Mouse (Mus musculus) cortical plate, adult 2 months (tissue): ENCODE data around the gene Rcbtb2. TPM values are rescaled to one million over a fixed set of nuclear protein-coding genes. Genes with fewer than 3 reads are reported as not detected.

Experiments used
- H3K27ac ChIP-seq: fragments of 200-500 bp; 2 replicates; pipeline ENCODE4 v1.5.1; 2012; ENCODE audit warnings: low read length, control low read depth, inconsistent platforms; ENCODE audit not compliant: insufficient read depth
- H3K4me1 ChIP-seq: fragments of 200-500 bp; 2 replicates; pipeline ENCODE4 v1.6.1; 2011; ENCODE audit warnings: low read length; ENCODE audit not compliant: control insufficient read depth, insufficient read depth
- H3K4me3 ChIP-seq: fragments of 200-500 bp; 2 replicates; pipeline ENCODE4 v1.5.1; 2011; ENCODE audit warnings: mild to moderate bottlenecking, low read length, control low read depth; ENCODE audit not compliant: insufficient read depth
- CTCF ChIP-seq: fragments of 200-500 bp; IDR thresholded peaks from 2 replicates; pipeline ENCODE4 v1.5.1; 2011; ENCODE audit warnings: mild to moderate bottlenecking, control low read depth, low read length; ENCODE audit not compliant: insufficient read depth; ENCODE audit errors: extremely low read depth
- POLR2A ChIP-seq: fragments of 200-500 bp; IDR thresholded peaks from 2 replicates; pipeline ENCODE4 v1.6.1; 2011; ENCODE audit warnings: mild to moderate bottlenecking, low read length, control low read depth; ENCODE audit not compliant: insufficient read depth; ENCODE audit errors: extremely low read depth
- polyA plus RNA-seq: library from polyadenylated mRNA; depleted of rRNA; stranded (reverse); fragments of >200 nt; gene quantifications from 2 replicates; pipeline ENCODE4 v1.2.3, GENCODE M21; 2012

Rcbtb2 gene
- polyA plus RNA-seq, 1 experiment, result 22.9 TPM

- no peak overlapping the region for H3K27ac ChIP-seq
- TF ChIP-seq CTCF (no peak), POLR2A (no peak)
- no peak overlapping the region for H3K4me3 ChIP-seq
- H3K4me1 ChIP-seq, result peaks cover 10% of the 10 kb centered on the region
Observed at GRCm38 (mm10) chr14:73169926-73170844, 47.3 kb downstream of the Rcbtb2 start.

GRCm38 (mm10) chr14:73172196-73173011 is 49.6 kb downstream of the Rcbtb2 start:
- Histone ChIP-seq H3K27ac (no peak overlapping the region), H3K4me3 (no peak overlapping the region), H3K4me1 (peaks cover 10% of the 10 kb centered on the region)
- TF ChIP-seq CTCF (no peak), POLR2A (no peak)

DNA sequence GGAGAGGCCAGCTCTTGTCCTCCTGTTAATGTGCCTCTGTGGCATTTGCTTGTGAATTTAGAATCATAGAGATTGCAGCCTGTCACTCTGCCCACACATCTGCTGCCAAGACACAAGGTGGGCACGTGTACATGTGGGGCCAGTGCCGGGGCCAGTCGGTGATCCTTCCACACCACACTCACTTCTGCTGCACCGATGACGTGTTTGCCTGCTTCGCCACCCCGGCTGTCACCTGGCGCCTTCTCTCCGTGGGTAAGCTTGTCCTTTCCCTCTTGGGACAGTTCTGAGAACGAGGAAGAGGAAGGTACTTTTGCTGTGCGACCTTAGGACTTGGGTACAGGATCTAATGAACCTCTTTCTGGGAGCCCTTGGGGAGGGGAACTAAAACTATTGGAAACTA is 50.8 kb downstream of the Rcbtb2 start:
- peak overlapping the region; percentile 59; the same call in 1 of the 2 replicates for H3K27ac ChIP-seq
- H3K4me3 ChIP-seq, result no peak overlapping the region
- no peak for TF ChIP-seq CTCF
- no peak for TF ChIP-seq POLR2A
- H3K4me1 ChIP-seq, result peaks cover 10% of the 10 kb centered on the region

GRCm38 (mm10) chr14:73174091-73174995 is 51.5 kb downstream of the Rcbtb2 start:
- Histone ChIP-seq H3K4me3 (no peak overlapping the region), H3K4me1 (peaks cover 10% of the 10 kb centered on the region), H3K27ac (0 out of 2 replicates have a peak overlapping the region, but pooled peaks have one; percentile 70)
- TF ChIP-seq POLR2A, result no peak

DNA sequence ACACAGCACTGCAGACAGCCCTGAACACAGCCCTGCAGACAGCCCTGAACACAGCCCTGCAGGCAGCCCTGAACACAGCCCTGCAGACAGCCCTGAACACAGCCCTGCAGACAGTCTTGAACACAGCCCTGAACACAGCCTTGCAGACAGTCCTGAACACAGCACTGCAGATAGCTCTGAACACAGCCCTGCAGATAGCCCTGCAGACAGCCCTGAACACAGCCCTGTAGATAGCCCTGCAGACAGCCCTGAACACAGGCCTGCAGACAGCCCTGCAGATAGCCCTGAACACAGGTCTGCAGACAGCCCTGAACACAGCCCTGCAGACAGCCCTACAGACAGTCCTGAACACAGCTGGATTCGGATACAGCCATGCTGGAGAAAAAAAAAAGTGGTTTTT is 52.2 kb downstream of the Rcbtb2 start:
- TF ChIP-seq CTCF (no peak), POLR2A (no peak)
- no peak overlapping the region for H3K4me3 ChIP-seq
- no peak overlapping the region for H3K27ac ChIP-seq
- peaks cover 10% of the 10 kb centered on the region for H3K4me1 ChIP-seq

DNA sequence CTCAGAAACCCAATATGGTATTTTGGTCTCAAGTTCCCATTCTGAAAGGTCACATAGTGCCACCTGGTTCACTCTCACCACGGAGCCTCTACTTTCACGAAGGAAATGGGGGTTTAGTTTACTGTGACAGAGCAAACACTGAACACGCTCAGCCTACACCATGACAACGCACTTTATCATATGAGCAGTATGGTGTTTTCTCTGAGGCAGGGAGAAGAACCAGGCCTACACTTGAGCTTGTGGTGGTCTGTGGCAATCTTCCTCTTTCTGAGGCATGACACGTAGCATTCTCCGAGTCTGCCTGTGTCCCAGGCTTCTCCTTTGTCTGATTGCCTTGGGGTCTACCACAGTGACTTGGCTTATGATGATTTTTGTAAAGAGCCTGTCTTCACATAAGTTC is 53.0 kb downstream of the Rcbtb2 start:
- Histone ChIP-seq H3K4me1 (peaks cover 10% of the 10 kb centered on the region), H3K27ac (no peak overlapping the region), H3K4me3 (no peak overlapping the region)
- no peak for TF ChIP-seq CTCF
- no peak for TF ChIP-seq POLR2A

GRCm38 (mm10) chr14:73176266-73176665 is 53.4 kb downstream of the Rcbtb2 start:
- Histone ChIP-seq H3K27ac (no peak overlapping the region), H3K4me3 (no peak overlapping the region), H3K4me1 (peaks cover 10% of the 10 kb centered on the region)
- TF ChIP-seq POLR2A (no peak), CTCF (no peak)

- Histone ChIP-seq H3K4me1 (peaks cover 10% of the 10 kb centered on the region), H3K27ac (no peak overlapping the region), H3K4me3 (no peak overlapping the region)
- no peak for TF ChIP-seq CTCF
- no peak for TF ChIP-seq POLR2A
Observed at GRCm38 (mm10) chr14:73177961-73178360, 55.1 kb downstream of the Rcbtb2 start.

- TF ChIP-seq POLR2A (no peak), CTCF (no peak)
- Histone ChIP-seq H3K4me3 (no peak overlapping the region), H3K4me1 (peaks cover 4% of the 10 kb centered on the region), H3K27ac (no peak overlapping the region)
Observed at GRCm38 (mm10) chr14:73179221-73179681, 56.4 kb downstream of the Rcbtb2 start.
